In genomic region chr16:44173155-44173941, GRCm38 (mm10) we compare ENCODE assay signal across 8 mouse cellular contexts. TPM values are rescaled to one million over a fixed set of nuclear protein-coding genes. Genes with fewer than 3 reads are reported as not detected.
DNase-seq lines count a peak whose midpoint lies in the region; ATAC-seq lines count a peak whose summit lies in the region.

Gene Usf3 (plus strand): TSS chr16:44173246.

- ATAC-seq in megakaryocyte, adult 5-6 weeks (ENCODE audit: poor library complexity, severe bottlenecking): peak; percentile 25

- peak; percentile 67 to 72 for DNase-seq in adrenal gland, adult 18-20 months (ENCODE audit: low spot score in 2 of 2)
- peak; percentile 24 to 50 for DNase-seq in cerebellum, postnatal 4 days (ENCODE audit: low spot score in 2 of 2)
- DNase-seq in gastrocnemius, postnatal 14 days: peak; percentile 61
- peak; percentile 75 for DNase-seq in induced T-regulatory cell, adult 2 months (ENCODE audit: low read depth)
- peak; percentile 22 to 74 for DNase-seq in left cerebral cortex, postnatal 10 days (ENCODE audit: extremely low spot score in 1 of 2, low spot score in 2 of 2)
- peak; percentile 23 to 26 for DNase-seq in right cerebral cortex, postnatal 36 days (ENCODE audit: low spot score in 2 of 2)
- DNase-seq in retina, postnatal 1 day: no peak

- intact Hi-C loops in gastrocnemius, postnatal 14 days (cut with DNase I; ENCODE audit: low total_unique reads): no loop called here
- intact Hi-C loops in left cerebral cortex, postnatal 10 days (cut with DNase I): no loop called here

RNA-seq across cellular contexts. Expression of gene Usf3, which starts in this region (rescaled TPM):
- 10 to 100 TPM; 18.8 to 20.7 TPM for total RNA-seq in adrenal gland, adult 18-20 months (2021)
- total RNA-seq in gastrocnemius, postnatal 14 days (2021): 10 to 100 TPM; 27.7 to 34.3 TPM
- 10 to 100 TPM; 32.6 to 33.5 TPM for total RNA-seq in left cerebral cortex, postnatal 10 days (2021)
- total RNA-seq in megakaryocyte, adult 5-6 weeks (2015): 36.9 and 41.7 TPM in 2 replicates
- 13.9 and 17.6 TPM in 2 replicates for total RNA-seq in megakaryocyte, adult 5-6 weeks (2017)
